Mouse (Mus musculus) thymus, postnatal 14 days (tissue): ENCODE measurements around the gene Adgrf1.

ENCODE experiments used
- DNase-seq: peaks from one replicate; pipeline ENCODE4 v3.0.0; 2021

The Adgrf1 gene

GRCm38 (mm10) chr17:43363921-43364320 is 93.8 kb downstream of the Adgrf1 start:
- DNase-seq: no peak

- no peak for DNase-seq
Observed at GRCm38 (mm10) chr17:43365297-43365696, 95.2 kb downstream of the Adgrf1 start.

GRCm38 (mm10) chr17:43366486-43366885 is 96.4 kb downstream of the Adgrf1 start:
- no peak for DNase-seq

- no peak for DNase-seq
Observed at GRCm38 (mm10) chr17:43368171-43368576, 98.0 kb downstream of the Adgrf1 start.

GRCm38 (mm10) chr17:43372604-43373003 is 102.5 kb downstream of the Adgrf1 start:
- DNase-seq: no peak

GRCm38 (mm10) chr17:43374020-43374419 is 103.9 kb downstream of the Adgrf1 start:
- no peak for DNase-seq
